Mouse (Mus musculus) stomach, embryonic 15.5 days (tissue): Measurements from ENCODE around the gene Eepd1. TPM values are rescaled to one million over a fixed set of nuclear protein-coding genes. Genes with fewer than 3 reads are reported as not detected.
A peak's percentile ranks its signal among the peaks of the same experiment; 100 is the strongest.

Experiments used
- ATAC-seq: fragments of 200-750 bp; cut with Nextera tagmentation; 2 replicates; pipeline ENCODE4 v1.8.0; 2017; ENCODE audit warnings: low read depth, moderate number of reproducible peaks, moderate TSS enrichment; ENCODE audit not compliant: insufficient read depth, low FRiP score
- H3K27ac ChIP-seq: fragments of 300-500 bp; sonication (generic); 2 replicates; pipeline ENCODE4 v1.5.1; 2015; ENCODE audit warnings: mild to moderate bottlenecking, inconsistent platforms
- H3K27me3 ChIP-seq: fragments of 300-500 bp; sonication (generic); replicated peaks from 2 replicates; pipeline ENCODE4 v1.6.1; 2015; ENCODE audit warnings: inconsistent platforms
- H3K36me3 ChIP-seq: fragments of 300-500 bp; sonication (generic); 2 replicates; pipeline ENCODE4 v1.6.1; 2015; ENCODE audit warnings: inconsistent platforms
- H3K4me1 ChIP-seq: fragments of 300-500 bp; sonication (generic); 2 replicates; pipeline ENCODE4 v1.6.1; 2015; ENCODE audit warnings: inconsistent platforms
- H3K4me2 ChIP-seq: fragments of 300-500 bp; sonication (generic); 2 replicates; pipeline ENCODE4 v1.6.1; 2015; ENCODE audit warnings: mild to moderate bottlenecking, inconsistent platforms
- H3K4me3 ChIP-seq: fragments of 300-500 bp; sonication (generic); replicated peaks from 2 replicates; pipeline ENCODE4 v1.5.1; 2015; ENCODE audit warnings: inconsistent platforms
- H3K9ac ChIP-seq: fragments of 300-500 bp; sonication (generic); 2 replicates; pipeline ENCODE4 v1.6.1; 2015; ENCODE audit warnings: inconsistent platforms
- H3K9me3 ChIP-seq: fragments of 300-500 bp; sonication (generic); 2 replicates; pipeline ENCODE4 v1.6.1; 2016; ENCODE audit warnings: inconsistent platforms
- WGBS: fragments of 180-500 bp; shearing (Covaris S2); methylation state at CpG from one replicate; pipeline ENCODE4 v1.1.7; 2015; 5-methylcytosine and 5-hydroxymethylcytosine counted together
- polyA plus RNA-seq: library from polyadenylated mRNA; unstranded; fragments of >200 nt; fragmentation: Nextera tagmentation; extraction: Ambion mirVana; gene quantifications from 2 replicates; pipeline ENCODE4 v1.2.1, GENCODE M21; 2015

Gene Eepd1
- polyA plus RNA-seq, 1 experiment from 2014 or later, result 10.0 TPM

DNA sequence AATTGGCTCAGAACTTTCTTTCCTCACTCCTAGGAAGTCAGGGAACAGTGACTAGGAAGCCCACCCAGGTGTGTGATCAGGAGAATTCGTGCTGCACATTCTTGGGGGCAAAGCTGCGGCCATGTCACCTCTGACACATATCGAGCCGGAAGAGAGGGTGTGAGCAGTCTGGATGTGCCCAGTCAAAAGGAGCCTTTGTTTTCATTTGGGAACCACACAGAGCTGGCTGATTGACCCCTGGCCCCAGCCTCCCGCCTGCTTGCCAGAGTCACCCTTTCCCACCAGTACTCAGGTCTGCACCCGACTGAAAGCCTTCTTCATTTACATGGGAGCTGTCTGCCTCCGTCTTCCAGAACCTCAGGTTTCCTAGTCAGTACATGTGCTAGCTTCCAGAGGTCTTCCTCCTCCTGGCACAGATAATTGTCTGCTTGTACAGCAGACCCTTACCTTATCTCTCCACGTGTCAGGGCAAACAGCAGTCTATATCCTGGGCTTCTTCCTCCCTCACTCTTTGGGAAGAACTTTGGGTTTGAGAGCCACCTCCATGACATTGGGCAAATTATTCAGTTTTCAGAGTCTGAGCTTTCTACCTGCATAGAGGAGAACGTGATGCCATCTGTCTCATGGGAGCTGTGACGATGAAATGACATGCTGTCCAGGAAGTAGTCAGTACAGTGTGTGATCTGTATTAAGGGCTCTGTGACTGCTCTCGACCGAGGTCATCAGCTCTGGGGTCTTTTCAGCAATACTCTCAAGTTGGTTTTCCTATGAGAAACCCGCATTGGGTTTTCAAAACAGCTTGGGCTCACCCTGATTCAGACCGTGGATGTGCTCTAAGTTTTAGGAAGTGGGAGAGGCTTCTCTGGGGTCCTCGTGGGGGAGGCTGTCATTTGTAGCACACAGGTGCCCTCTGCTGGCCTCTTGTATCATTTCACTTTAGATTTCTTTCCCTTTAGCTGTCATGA, 110.3 kb downstream of the Eepd1 start:
- WGBS, result 30% methylated on average over 15 of the region's 15 CpGs
- no peaks in the 10 kb centered on the region for H3K27me3 ChIP-seq
- no peaks in the 10 kb centered on the region for H3K36me3 ChIP-seq
- 0 out of 2 replicates have a peak, but pooled peaks cover 10% of the 10 kb centered on the region for H3K4me1 ChIP-seq
- peak; percentile 51; the same call in 1 of the 2 replicates for ATAC-seq
- H3K4me2 ChIP-seq, result peak overlapping the region; percentile 32
- H3K4me3 ChIP-seq, result 0 out of 2 replicates have a peak overlapping the region, but pooled peaks have one; percentile 4
- H3K9ac ChIP-seq, result no peak overlapping the region
- H3K27ac ChIP-seq, result no peak overlapping the region
- H3K9me3 ChIP-seq, result no peaks in the 10 kb centered on the region

DNA sequence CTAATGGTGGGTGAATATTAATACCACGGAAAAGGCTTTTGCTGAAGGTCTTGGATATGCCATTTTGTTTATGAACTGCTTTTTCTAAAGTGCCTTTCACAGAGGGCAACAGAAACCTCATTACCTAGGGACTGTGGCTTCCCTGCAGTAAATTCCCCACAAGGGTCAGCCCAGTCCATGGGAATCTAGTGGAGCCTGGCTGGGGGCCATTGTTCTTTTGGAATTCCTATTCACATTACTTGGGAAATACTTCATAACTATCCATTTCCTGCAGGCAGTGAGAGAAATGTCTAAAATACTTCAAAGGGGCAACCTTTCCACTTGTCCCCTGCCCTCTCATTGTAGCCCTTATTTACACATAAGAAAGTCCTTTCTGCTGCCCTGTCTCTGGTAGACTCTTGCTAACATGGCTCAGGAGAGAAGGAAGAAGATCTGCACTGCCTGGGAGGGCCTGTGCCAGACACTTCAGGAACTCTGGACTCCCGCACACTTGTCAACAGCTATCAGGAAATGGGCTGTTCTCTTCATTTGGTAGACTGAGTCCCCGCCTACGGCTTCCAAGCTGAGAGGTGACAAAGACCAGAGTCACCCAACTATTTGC, 111.1 kb downstream of the Eepd1 start:
- Histone ChIP-seq H3K4me1 (0 out of 2 replicates have a peak, but pooled peaks cover 10% of the 10 kb centered on the region), H3K36me3 (no peaks in the 10 kb centered on the region), H3K9ac (no peak overlapping the region), H3K27me3 (no peaks in the 10 kb centered on the region), H3K4me3 (no peak overlapping the region), H3K27ac (no peak overlapping the region), H3K4me2 (no peak overlapping the region), H3K9me3 (no peaks in the 10 kb centered on the region)
- no peak for ATAC-seq
- 43% methylated on average over 4 of the region's 4 CpGs for WGBS

GRCm38 (mm10) chr9:25624744-25625143, 143.4 kb downstream of the Eepd1 start:
- Histone ChIP-seq H3K4me2 (no peak overlapping the region), H3K4me1 (no peaks in the 10 kb centered on the region), H3K9ac (no peak overlapping the region), H3K4me3 (no peak overlapping the region), H3K27me3 (no peaks in the 10 kb centered on the region), H3K27ac (no peak overlapping the region), H3K36me3 (no peaks in the 10 kb centered on the region), H3K9me3 (no peaks in the 10 kb centered on the region)
- 66% methylated on average over 2 of the region's 2 CpGs for WGBS
- ATAC-seq, result no peak

DNA sequence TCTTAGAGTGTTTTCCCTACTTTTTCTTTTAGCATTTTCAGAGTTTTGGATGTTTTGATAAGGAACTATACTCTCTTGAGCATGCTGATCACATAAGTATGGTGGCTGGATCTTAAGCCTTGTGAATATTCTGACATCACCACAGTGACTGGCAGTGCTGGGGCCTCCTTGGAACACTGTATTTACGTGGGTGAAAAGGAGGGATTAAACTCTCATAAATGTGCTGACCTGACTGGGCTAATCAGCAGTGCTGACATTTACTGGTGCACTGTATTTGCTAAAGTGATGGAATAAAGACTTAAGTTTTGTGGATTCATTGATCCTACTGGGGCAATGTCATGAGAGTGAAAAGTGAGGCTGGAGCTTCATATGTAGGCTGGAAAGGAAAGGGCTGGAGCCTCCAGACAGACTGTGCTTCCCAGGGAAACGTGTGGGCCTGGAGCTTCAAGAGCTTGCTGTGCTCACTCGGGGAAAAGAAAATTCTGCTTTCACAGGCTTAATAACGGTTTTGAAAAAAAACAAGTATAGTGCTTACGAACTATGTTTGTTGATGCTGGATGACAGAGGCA, 148.3 kb downstream of the Eepd1 start:
- no peak overlapping the region for H3K4me3 ChIP-seq
- no peak overlapping the region for H3K27ac ChIP-seq
- no peaks in the 10 kb centered on the region for H3K36me3 ChIP-seq
- no peak for ATAC-seq
- H3K27me3 ChIP-seq, result no peaks in the 10 kb centered on the region
- no peaks in the 10 kb centered on the region for H3K9me3 ChIP-seq
- H3K4me1 ChIP-seq, result no peaks in the 10 kb centered on the region
- H3K4me2 ChIP-seq, result no peak overlapping the region
- WGBS, result 59% methylated on average over 5 of the region's 5 CpGs
- H3K9ac ChIP-seq, result no peak overlapping the region

Other genes starting within 250 kb of the Eepd1 start
- gene Sept7, start 229.1 kb upstream of the Eepd1 start, polyA plus RNA-seq, result 259 and 263 TPM in 2 replicates